Mouse (Mus musculus) fibroblast of lung, adult 2 months (primary cell): ENCODE data around the gene Nemf.

ENCODE experiments used
- DNase-seq: peaks from one replicate; pipeline ENCODE4 v3.0.0-alpha.2; 2011; ENCODE audit warnings: low read depth

Gene Nemf

GRCm38 (mm10) chr12:69304051-69304450, 52.9 kb downstream of the Nemf start:
- no peak for DNase-seq

GRCm38 (mm10) chr12:69302171-69302570, 54.8 kb downstream of the Nemf start:
- DNase-seq, result no peak

- no peak for DNase-seq
Measured at GRCm38 (mm10) chr12:69300391-69300790, 56.6 kb downstream of the Nemf start.

- DNase-seq, result no peak
Measured at GRCm38 (mm10) chr12:69299831-69300230, 57.1 kb downstream of the Nemf start.

GRCm38 (mm10) chr12:69299231-69299630, 57.7 kb downstream of the Nemf start:
- no peak for DNase-seq

GRCm38 (mm10) chr12:69298281-69298680, 58.7 kb downstream of the Nemf start:
- DNase-seq, result no peak

GRCm38 (mm10) chr12:69297411-69298150, 59.4 kb downstream of the Nemf start:
- DNase-seq, result no peak

- peak; percentile 64 for DNase-seq
Measured at GRCm38 (mm10) chr12:69296511-69297410, 60.2 kb downstream of the Nemf start, which contains the start of gene Klhdc2. Klhdc2 (plus strand) TSS chr12:69296681.

- DNase-seq, result no peak
Measured at GRCm38 (mm10) chr12:69295651-69296050, 61.3 kb downstream of the Nemf start.

GRCm38 (mm10) chr12:69294936-69295335, 62.0 kb downstream of the Nemf start:
- DNase-seq, result no peak

GRCm38 (mm10) chr12:69293815-69294214, 63.1 kb downstream of the Nemf start:
- no peak for DNase-seq

- DNase-seq, result no peak
Measured at GRCm38 (mm10) chr12:69292401-69292800, 64.6 kb downstream of the Nemf start.

- DNase-seq, result no peak
Measured at GRCm38 (mm10) chr12:69288699-69289098, 68.3 kb downstream of the Nemf start.

- DNase-seq, result no peak
Measured at GRCm38 (mm10) chr12:69287535-69287934, 69.4 kb downstream of the Nemf start.

GRCm38 (mm10) chr12:69283146-69283545, 73.8 kb downstream of the Nemf start:
- DNase-seq, result no peak

GRCm38 (mm10) chr12:69280915-69281314, 76.0 kb downstream of the Nemf start:
- no peak for DNase-seq

- DNase-seq, result no peak
Measured at GRCm38 (mm10) chr12:69279931-69280469, 77.0 kb downstream of the Nemf start.

- no peak for DNase-seq
Measured at GRCm38 (mm10) chr12:69268956-69269355, 88.0 kb downstream of the Nemf start.

- no peak for DNase-seq
Measured at GRCm38 (mm10) chr12:69267956-69268632, 88.9 kb downstream of the Nemf start.

- no peak for DNase-seq
Measured at GRCm38 (mm10) chr12:69265031-69265430, 91.9 kb downstream of the Nemf start.

- DNase-seq, result no peak
Measured at GRCm38 (mm10) chr12:69262251-69262650, 94.7 kb downstream of the Nemf start.
